Mouse (Mus musculus) C2C12 (cell line): ENCODE data around the gene Pitx2. TPM values are rescaled to one million over a fixed set of nuclear protein-coding genes. Genes with fewer than 3 reads are reported as not detected.

Source experiments
- H3K27me3 ChIP-seq: one replicate; pipeline ENCODE4 v1.6.1; 2011; ENCODE audit not compliant: control insufficient read depth, insufficient read depth, insufficient read length
- H3K36me3 ChIP-seq: one replicate; pipeline ENCODE4 v1.6.1; 2011; ENCODE audit not compliant: control insufficient read depth, insufficient read depth
- H3K4me3 ChIP-seq: one replicate; pipeline ENCODE4 v1.5.1; 2011; ENCODE audit warnings: mild to moderate bottlenecking, control low read depth; ENCODE audit not compliant: poor library complexity, insufficient read depth, severe bottlenecking
- H3K79me2 ChIP-seq: one replicate; pipeline ENCODE4 v1.6.1; 2011; ENCODE audit not compliant: control insufficient read depth, insufficient read depth
- H3K79me3 ChIP-seq: one replicate; pipeline ENCODE4 v1.6.1; 2011; ENCODE audit warnings: low read depth, control low read depth
- H3ac ChIP-seq: one replicate; pipeline ENCODE3; 2011; ENCODE audit warnings: low read depth; ENCODE audit not compliant: control insufficient read depth, insufficient read length
- CEBPB ChIP-seq: IDR thresholded peaks from one replicate; pipeline ENCODE4 v1.6.1; 2011; ENCODE audit warnings: low read depth, mild to moderate bottlenecking, control low read depth, moderate library complexity
- CTCF ChIP-seq: IDR thresholded peaks from one replicate; pipeline ENCODE4 v1.5.1; 2011; ENCODE audit not compliant: control insufficient read depth, insufficient read depth, insufficient read length
- FOSL1 ChIP-seq: IDR thresholded peaks from one replicate; pipeline ENCODE4 v1.8.0; 2011; ENCODE audit warnings: mild to moderate bottlenecking, low read length; ENCODE audit not compliant: poor library complexity, insufficient read depth, severe bottlenecking
- MAX ChIP-seq: IDR thresholded peaks from one replicate; pipeline ENCODE4 v1.6.1; 2011; ENCODE audit warnings: mild to moderate bottlenecking, control low read depth
- MYOD1 ChIP-seq: IDR thresholded peaks from one replicate; pipeline ENCODE4 v1.6.1; 2011; ENCODE audit warnings: low read depth; ENCODE audit not compliant: control insufficient read depth, insufficient read length
- MYOG ChIP-seq: IDR thresholded peaks from one replicate; pipeline ENCODE4 v1.6.1; 2011; ENCODE audit not compliant: control insufficient read depth, insufficient read length; ENCODE audit errors: extremely low read depth
- USF1 ChIP-seq: IDR thresholded peaks from one replicate; pipeline ENCODE4 v1.6.1; 2011; ENCODE audit warnings: low read depth, mild to moderate bottlenecking, control low read depth, moderate library complexity
- long read RNA-seq, 2 experiments: library from polyadenylated mRNA; unstranded; transcript quantifications; one replicate each; pipeline ENCODE4 v2.0.0; 2019 to 2020
- polyA plus RNA-seq: library from polyadenylated mRNA; unstranded; fragments of >200 nt; fragmentation: generic; extraction: Trizol; gene quantifications from one replicate; pipeline ENCODE4 v1.2.1, GENCODE M21; 2012; ENCODE audit warnings: missing spikeins

Gene Pitx2
- 31.8 TPM for polyA plus RNA-seq
- long read RNA-seq, experiment 1, transcript Pitx2-202 (3 exons, 2,271 nt) = minor isoform, 20 of 132 reads
- long read RNA-seq, experiment 1, transcript Pitx2-207 (5 exons, 1,942 nt) = minor isoform, 16 of 132 reads
- long read RNA-seq, experiment 1, transcript Pitx2-203 (4 exons, 1,757 nt) = major isoform, 76 of 132 reads
- long read RNA-seq, experiment 1, partial matches to known transcripts = 11 of 132 reads
- long read RNA-seq, experiment 1, other reads (novel, unspliced or antisense) = 9 of 132 reads
- long read RNA-seq, experiment 2, transcript Pitx2-202 (3 exons, 2,271 nt) = minor isoform, 94 of 274 reads
- long read RNA-seq, experiment 2, transcript Pitx2-203 (4 exons, 1,757 nt) = major isoform, 110 of 274 reads
- long read RNA-seq, experiment 2, transcript Pitx2-207 (5 exons, 1,942 nt) = minor isoform, 14 of 274 reads
- long read RNA-seq, experiment 2, partial matches to known transcripts = 31 of 274 reads
- long read RNA-seq, experiment 2, other reads (novel, unspliced or antisense) = 20 of 274 reads

GRCm38 (mm10) chr3:129199609-129200500 lies at the start of gene Pitx2:
Pitx2 (plus strand) TSS chr3:129199878.
- Histone ChIP-seq H3K79me2 (peaks cover 47% of the 10 kb centered on the region), H3K36me3 (no peaks in the 10 kb centered on the region), H3ac (peak within 1 kb of the TSS; percentile 78), H3K79me3 (peaks cover 11% of the 10 kb centered on the region), H3K27me3 (no peaks in the 10 kb centered on the region), H3K4me3 (peak within 1 kb of the TSS; percentile 47)
- TF ChIP-seq CTCF = no peak
- no peak for TF ChIP-seq MAX
- TF ChIP-seq MYOD1 = no peak

GRCm38 (mm10) chr3:129150001-129150400 lies 49.7 kb upstream of the Pitx2 start:
- Histone ChIP-seq H3K4me3 (no peak overlapping the region), H3K79me2 (no peaks in the 10 kb centered on the region), H3K27me3 (no peaks in the 10 kb centered on the region), H3K36me3 (no peaks in the 10 kb centered on the region), H3ac (no peak overlapping the region), H3K79me3 (no peaks in the 10 kb centered on the region)
- TF ChIP-seq CEBPB = no peak
- TF ChIP-seq MYOG = no peak
- TF ChIP-seq MYOD1 = no peak
- no peak for TF ChIP-seq USF1
- TF ChIP-seq CTCF = no peak
- no peak for TF ChIP-seq FOSL1
- no peak for TF ChIP-seq MAX

- Histone ChIP-seq H3K79me2 (no peaks in the 10 kb centered on the region), H3K36me3 (no peaks in the 10 kb centered on the region), H3ac (no peak overlapping the region), H3K4me3 (no peak overlapping the region), H3K27me3 (no peaks in the 10 kb centered on the region), H3K79me3 (no peaks in the 10 kb centered on the region)
- TF ChIP-seq MYOD1 (no peak), USF1 (no peak), FOSL1 (no peak), MYOG (no peak), CEBPB (no peak), MAX (no peak), CTCF (no peak)
These were observed 48.5 kb upstream of the Pitx2 start for GRCm38 (mm10) chr3:129151096-129151685.

GRCm38 (mm10) chr3:129158812-129159370 lies 40.8 kb upstream of the Pitx2 start:
- Histone ChIP-seq H3K4me3 (no peak overlapping the region), H3K79me2 (no peaks in the 10 kb centered on the region), H3K79me3 (no peaks in the 10 kb centered on the region), H3K36me3 (no peaks in the 10 kb centered on the region), H3ac (no peak overlapping the region), H3K27me3 (no peaks in the 10 kb centered on the region)
- TF ChIP-seq MYOD1 (no peak), USF1 (no peak), CEBPB (no peak), FOSL1 (no peak), MAX (no peak), CTCF (no peak), MYOG (no peak)

- Histone ChIP-seq H3K36me3 (no peaks in the 10 kb centered on the region), H3K79me2 (no peaks in the 10 kb centered on the region), H3ac (no peak overlapping the region), H3K79me3 (no peaks in the 10 kb centered on the region), H3K27me3 (no peaks in the 10 kb centered on the region), H3K4me3 (no peak overlapping the region)
- TF ChIP-seq MAX (no peak), FOSL1 (peak; percentile 12), CEBPB (peak; percentile 95)
These were observed 38.2 kb upstream of the Pitx2 start for GRCm38 (mm10) chr3:129161333-129162035.
